Mouse (Mus musculus) G1E (cell line): ENCODE measurements around the gene Tmem242.

ENCODE experiments used
- CTCF ChIP-seq: IDR thresholded peaks from 2 replicates; pipeline ENCODE4 v1.5.1; 2012; ENCODE audit warnings: low read depth, low read length, inconsistent platforms, mixed read lengths
- GATA1 ChIP-seq: IDR thresholded peaks from 2 replicates; pipeline ENCODE4 v1.6.1; 2012; ENCODE audit warnings: borderline replicate concordance, low read length, inconsistent platforms, mixed read lengths
- GATA2 ChIP-seq: IDR thresholded peaks from 2 replicates; pipeline ENCODE4 v1.6.1; 2012; ENCODE audit warnings: low read depth, low read length, inconsistent platforms, borderline replicate concordance
- POLR2AphosphoS5 ChIP-seq: IDR thresholded peaks from 2 replicates; pipeline ENCODE4 v1.6.1; 2012; ENCODE audit warnings: low read depth, low read length, inconsistent platforms; ENCODE audit not compliant: insufficient replicate concordance
- TAL1 ChIP-seq: conservative IDR thresholded peaks from 2 replicates; pipeline ENCODE4 v1.6.1; 2012; ENCODE audit warnings: low read depth, low read length, inconsistent platforms, mixed read lengths

DNA sequence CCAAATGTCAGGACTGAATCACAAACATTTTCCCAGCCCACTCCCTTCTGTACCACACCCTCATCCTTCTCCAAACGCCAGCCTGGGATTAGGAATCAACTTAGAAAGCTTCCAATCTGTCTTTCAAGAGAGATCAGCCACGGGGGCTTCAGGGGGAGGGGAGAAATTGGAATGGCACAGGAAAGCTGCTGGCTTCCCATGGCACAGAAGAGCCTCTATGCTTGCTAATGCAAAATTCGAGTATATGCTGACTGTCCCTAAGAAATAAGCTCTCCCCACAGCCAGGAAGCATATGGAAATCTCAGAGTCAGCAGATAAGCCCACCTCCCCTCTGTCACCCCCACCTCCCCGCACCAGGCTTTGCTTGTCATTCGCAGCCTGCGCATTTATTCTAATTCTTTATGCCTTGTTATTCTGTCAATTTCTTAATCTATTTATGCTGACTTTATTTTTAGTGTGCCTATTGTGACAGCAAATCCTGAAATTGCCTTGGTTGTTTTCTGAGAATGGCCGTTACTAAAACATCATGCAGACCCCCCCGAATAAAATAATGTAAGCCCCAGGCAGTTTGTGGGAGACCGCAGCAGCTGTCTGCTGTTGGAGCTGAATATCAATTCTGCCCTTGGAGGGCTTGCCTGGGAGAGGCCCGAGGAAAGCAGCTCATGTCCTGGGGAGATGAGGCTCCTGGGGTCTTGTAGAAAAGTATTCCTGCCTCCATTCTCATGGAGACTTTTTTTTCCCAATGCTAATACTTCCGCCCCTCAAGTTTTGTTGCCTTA is 62.7 kb downstream of the Tmem242 start:
- no peak for TF ChIP-seq CTCF
- no peak for TF ChIP-seq GATA2
- TF ChIP-seq TAL1: no peak
- TF ChIP-seq GATA1: no peak
- TF ChIP-seq POLR2AphosphoS5: no peak
